Mouse (Mus musculus): ENCODE results near the gene Cope. TPM values are rescaled to one million over a fixed set of nuclear protein-coding genes. Genes with fewer than 3 reads are reported as not detected.

The Cope gene
- polyA plus RNA-seq, 1 experiment from 2014 or later, result 354 TPM

GRCm38 (mm10) chr8:70351035-70351999 is 49.0 kb downstream of the Cope start:
- Histone ChIP-seq H3K4me1 (ENCODE audit: control insufficient read depth, insufficient read depth, low read length) (peaks cover 38% of the 10 kb centered on the region), H3K27me3 (ENCODE audit: control insufficient read depth, insufficient read depth, low read length) (no peaks in the 10 kb centered on the region), H3K9ac (ENCODE audit: low read length) (peak overlapping the region; percentile 97), H3K4me3 (replicated peaks; ENCODE audit: low read length) (peak overlapping the region; percentile 78), H3K36me3 (ENCODE audit: control insufficient read depth, insufficient read depth, low read length) (no peaks in the 10 kb centered on the region), H3K4me2 (ENCODE audit: low read depth, low read length) (peak overlapping the region; percentile 98), H3K9me3 (replicated peaks; ENCODE audit: control insufficient read depth, low read length) (no peaks in the 10 kb centered on the region), H3K27ac (ENCODE audit: low read length) (peak overlapping the region; percentile 86)
- WGBS, result 32% methylated on average over 15 of the region's 15 CpGs
- no peak for ATAC-seq (ENCODE audit: insufficient read depth, low FRiP score)

- no peak for ATAC-seq (ENCODE audit: insufficient read depth, low FRiP score)
- H3K4me3 ChIP-seq (replicated peaks; ENCODE audit: low read length), result peak overlapping the region; percentile 78
- H3K27ac ChIP-seq (ENCODE audit: low read length), result peak overlapping the region; percentile 86
- H3K27me3 ChIP-seq (ENCODE audit: control insufficient read depth, insufficient read depth, low read length), result no peaks in the 10 kb centered on the region
- no peaks in the 10 kb centered on the region for H3K9me3 ChIP-seq (replicated peaks; ENCODE audit: control insufficient read depth, low read length)
- H3K36me3 ChIP-seq (ENCODE audit: control insufficient read depth, insufficient read depth, low read length), result no peaks in the 10 kb centered on the region
- H3K4me2 ChIP-seq (ENCODE audit: low read depth, low read length), result peak overlapping the region; percentile 98
- peak overlapping the region; percentile 97 for H3K9ac ChIP-seq (ENCODE audit: low read length)
- 14% methylated on average over 3 of the region's 3 CpGs for WGBS
- peaks cover 38% of the 10 kb centered on the region for H3K4me1 ChIP-seq (ENCODE audit: control insufficient read depth, insufficient read depth, low read length)
These were observed 49.7 kb downstream of the Cope start for GRCm38 (mm10) chr8:70352000-70352384.

- Histone ChIP-seq H3K4me1 (ENCODE audit: control insufficient read depth, insufficient read depth, low read length) (peaks cover 38% of the 10 kb centered on the region), H3K36me3 (ENCODE audit: control insufficient read depth, insufficient read depth, low read length) (no peaks in the 10 kb centered on the region), H3K9ac (ENCODE audit: low read length) (peak overlapping the region; percentile 97), H3K4me3 (replicated peaks; ENCODE audit: low read length) (peak overlapping the region; percentile 78), H3K27me3 (ENCODE audit: control insufficient read depth, insufficient read depth, low read length) (no peaks in the 10 kb centered on the region), H3K4me2 (ENCODE audit: low read depth, low read length) (peak overlapping the region; percentile 98), H3K27ac (ENCODE audit: low read length) (peak overlapping the region; percentile 86), H3K9me3 (replicated peaks; ENCODE audit: control insufficient read depth, low read length) (no peaks in the 10 kb centered on the region)
- peak; percentile 19; the same call in 1 of the 2 replicates for ATAC-seq (ENCODE audit: insufficient read depth, low FRiP score)
- WGBS, result 1% methylated on average over 53 of the region's 64 CpGs
These were observed 50.4 kb downstream of the Cope start for GRCm38 (mm10) chr8:70352657-70353151.

GRCm38 (mm10) chr8:70353194-70353817 is 51.0 kb downstream of the Cope start, which contains the start of gene Upf1:
TSS of gene Upf1 (minus strand) at chr8:70353278.
- ATAC-seq (ENCODE audit: insufficient read depth, low FRiP score), result peak; percentile 94
- H3K4me1 ChIP-seq (ENCODE audit: control insufficient read depth, insufficient read depth, low read length), result peaks cover 37% of the 10 kb centered on the region
- H3K27ac ChIP-seq (ENCODE audit: low read length), result peak within 1 kb of the TSS; percentile 86
- H3K4me2 ChIP-seq (ENCODE audit: low read depth, low read length), result peak within 1 kb of the TSS; percentile 98
- no peaks in the 10 kb centered on the region for H3K9me3 ChIP-seq (replicated peaks; ENCODE audit: control insufficient read depth, low read length)
- H3K9ac ChIP-seq (ENCODE audit: low read length), result peak within 1 kb of the TSS; percentile 97
- peak within 1 kb of the TSS; percentile 78 for H3K4me3 ChIP-seq (replicated peaks; ENCODE audit: low read length)
- no peaks in the 10 kb centered on the region for H3K36me3 ChIP-seq (ENCODE audit: control insufficient read depth, insufficient read depth, low read length)
- no peaks in the 10 kb centered on the region for H3K27me3 ChIP-seq (ENCODE audit: control insufficient read depth, insufficient read depth, low read length)
- WGBS, result under 1% methylated on average over 69 of the region's 69 CpGs

GRCm38 (mm10) chr8:70354004-70354403 is 51.7 kb downstream of the Cope start:
- Histone ChIP-seq H3K9me3 (replicated peaks; ENCODE audit: control insufficient read depth, low read length) (no peaks in the 10 kb centered on the region), H3K4me2 (ENCODE audit: low read depth, low read length) (peak overlapping the region; percentile 61), H3K4me1 (ENCODE audit: control insufficient read depth, insufficient read depth, low read length) (peaks cover 32% of the 10 kb centered on the region), H3K9ac (ENCODE audit: low read length) (peak overlapping the region; percentile 69), H3K4me3 (replicated peaks; ENCODE audit: low read length) (peak overlapping the region; percentile 78), H3K27ac (ENCODE audit: low read length) (peak overlapping the region; percentile 81), H3K27me3 (ENCODE audit: control insufficient read depth, insufficient read depth, low read length) (no peaks in the 10 kb centered on the region), H3K36me3 (ENCODE audit: control insufficient read depth, insufficient read depth, low read length) (no peaks in the 10 kb centered on the region)
- WGBS, result 46% methylated on average over 4 of the region's 4 CpGs
- ATAC-seq (ENCODE audit: insufficient read depth, low FRiP score), result no peak

GRCm38 (mm10) chr8:70356111-70356510 is 53.8 kb downstream of the Cope start:
- Histone ChIP-seq H3K27me3 (ENCODE audit: control insufficient read depth, insufficient read depth, low read length) (no peaks in the 10 kb centered on the region), H3K4me1 (ENCODE audit: control insufficient read depth, insufficient read depth, low read length) (peaks cover 22% of the 10 kb centered on the region), H3K4me2 (ENCODE audit: low read depth, low read length) (no peak overlapping the region), H3K9me3 (replicated peaks; ENCODE audit: control insufficient read depth, low read length) (no peaks in the 10 kb centered on the region), H3K4me3 (replicated peaks; ENCODE audit: low read length) (no peak overlapping the region), H3K9ac (ENCODE audit: low read length) (no peak overlapping the region), H3K27ac (ENCODE audit: low read length) (peak overlapping the region; percentile 14; the same call in 1 of the 2 replicates), H3K36me3 (ENCODE audit: control insufficient read depth, insufficient read depth, low read length) (no peaks in the 10 kb centered on the region)
- 86% methylated on average over 1 of the region's 1 CpGs for WGBS
- no peak for ATAC-seq (ENCODE audit: insufficient read depth, low FRiP score)

- peaks cover 6% of the 10 kb centered on the region; the same call in 1 of the 2 replicates for H3K4me1 ChIP-seq (ENCODE audit: control insufficient read depth, insufficient read depth, low read length)
- no peak; the same call in 1 of the 2 replicates for ATAC-seq (ENCODE audit: insufficient read depth, low FRiP score)
- WGBS, result 40% methylated on average over 3 of the region's 3 CpGs
These were observed 57.1 kb downstream of the Cope start for GRCm38 (mm10) chr8:70359411-70359810.

GRCm38 (mm10) chr8:70360769-70361168 is 58.5 kb downstream of the Cope start:
- no peak for ATAC-seq (ENCODE audit: insufficient read depth, low FRiP score)
- 47% methylated on average over 4 of the region's 4 CpGs for WGBS
- no peak overlapping the region for H3K4me3 ChIP-seq (replicated peaks; ENCODE audit: low read length)
- H3K27ac ChIP-seq (ENCODE audit: low read length), result no peak overlapping the region
- no peaks in the 10 kb centered on the region for H3K9me3 ChIP-seq (replicated peaks; ENCODE audit: control insufficient read depth, low read length)
- H3K36me3 ChIP-seq (ENCODE audit: control insufficient read depth, insufficient read depth, low read length), result no peaks in the 10 kb centered on the region
- H3K27me3 ChIP-seq (ENCODE audit: control insufficient read depth, insufficient read depth, low read length), result no peaks in the 10 kb centered on the region
- H3K4me2 ChIP-seq (ENCODE audit: low read depth, low read length), result no peak overlapping the region
- peaks cover 6% of the 10 kb centered on the region; the same call in 1 of the 2 replicates for H3K4me1 ChIP-seq (ENCODE audit: control insufficient read depth, insufficient read depth, low read length)
- H3K9ac ChIP-seq (ENCODE audit: low read length), result no peak overlapping the region

More at GRCm38 (mm10) chr8:70359411-70359810, 57.1 kb downstream of the Cope start:
- H3K27me3 ChIP-seq (ENCODE audit: control insufficient read depth, insufficient read depth, low read length), result no peaks in the 10 kb centered on the region
- H3K9ac ChIP-seq (ENCODE audit: low read length), result no peak overlapping the region
- H3K36me3 ChIP-seq (ENCODE audit: control insufficient read depth, insufficient read depth, low read length), result no peaks in the 10 kb centered on the region
- H3K4me3 ChIP-seq (replicated peaks; ENCODE audit: low read length), result no peak overlapping the region
- no peak overlapping the region for H3K27ac ChIP-seq (ENCODE audit: low read length)
- no peak overlapping the region for H3K4me2 ChIP-seq (ENCODE audit: low read depth, low read length)
- no peaks in the 10 kb centered on the region for H3K9me3 ChIP-seq (replicated peaks; ENCODE audit: control insufficient read depth, low read length)
